Mouse (Mus musculus) thymus, postnatal 36 days (tissue): ENCODE measurements at regions not wholly inside any gene's neighbourhood (a gene's known extent, or its start where the extent isn't known, plus 50 kb on each side); places are given as distances from the start of the nearest gene placed in this dataset.

Experiments
- DNase-seq, 2 experiments: peaks; one replicate each; pipeline ENCODE4 v3.0.0; 2022; ENCODE audit warnings: mixed read lengths in 2 of 2

DNA sequence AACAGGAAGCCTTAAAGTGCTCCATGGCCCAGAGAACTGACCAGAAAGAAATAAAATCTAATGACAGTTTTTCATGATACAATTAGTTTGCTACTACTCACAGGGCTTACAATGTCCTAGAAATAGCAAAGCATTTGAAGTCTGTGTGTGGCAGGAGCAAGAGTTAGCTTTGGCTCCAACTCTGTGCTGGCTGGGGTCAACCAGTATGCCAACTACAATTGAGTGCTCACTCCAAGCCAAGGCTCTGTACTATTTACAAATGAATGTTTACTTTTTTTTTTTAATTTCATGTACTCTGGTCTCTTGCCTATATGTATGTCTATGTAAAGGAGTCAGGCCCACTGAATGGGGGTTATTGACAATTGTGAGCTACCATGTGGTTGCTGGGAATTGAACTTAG is 75.7 kb upstream of the Jak1 start:
- no peak for DNase-seq

DNA sequence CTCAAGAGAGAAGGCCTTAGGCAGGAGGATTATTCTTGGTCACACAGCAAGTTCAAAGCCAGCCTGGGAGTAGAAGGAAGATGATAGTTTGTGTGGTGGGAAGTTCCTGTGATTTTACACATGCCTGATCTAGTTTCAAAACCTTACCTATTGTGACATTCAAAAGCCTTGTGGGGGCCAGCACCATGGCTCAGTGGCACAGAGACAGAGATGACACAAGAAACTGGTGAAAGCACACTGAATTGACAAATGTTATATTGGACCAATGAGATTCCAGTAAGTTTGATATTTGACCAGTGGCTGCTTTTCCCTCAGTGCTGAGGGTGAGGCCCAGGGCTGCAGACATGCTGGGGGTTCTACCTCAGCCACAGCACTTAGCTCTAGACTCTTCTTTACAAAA is 73.1 kb upstream of the Jak1 start:
- no peak for DNase-seq

GRCm38 (mm10) chr4:101336811-101337210 is 71.7 kb upstream of the Jak1 start:
- no peak for DNase-seq

DNA sequence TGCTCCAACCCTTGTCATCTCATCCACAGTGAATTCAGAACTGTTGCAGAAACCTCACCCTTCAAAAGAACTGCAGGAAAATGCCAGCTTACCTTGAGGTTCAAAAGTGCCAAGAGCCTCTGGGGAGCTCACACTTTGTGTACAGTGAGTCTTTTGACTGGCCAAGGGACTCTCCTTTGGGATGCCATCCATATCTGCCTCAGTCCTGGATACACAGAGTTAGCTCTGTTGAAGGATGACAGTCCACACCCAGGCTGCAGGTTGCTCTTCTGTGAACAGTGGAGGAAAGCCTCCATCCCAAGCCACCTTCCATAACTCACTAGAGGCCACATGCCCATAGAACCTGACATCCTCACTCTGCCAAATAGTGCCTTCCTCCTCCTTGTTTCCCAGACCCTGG is 71.3 kb upstream of the Jak1 start:
- no peak for DNase-seq

- DNase-seq: no peak
Measured at GRCm38 (mm10) chr4:101333868-101334267, 68.8 kb upstream of the Jak1 start.

DNA sequence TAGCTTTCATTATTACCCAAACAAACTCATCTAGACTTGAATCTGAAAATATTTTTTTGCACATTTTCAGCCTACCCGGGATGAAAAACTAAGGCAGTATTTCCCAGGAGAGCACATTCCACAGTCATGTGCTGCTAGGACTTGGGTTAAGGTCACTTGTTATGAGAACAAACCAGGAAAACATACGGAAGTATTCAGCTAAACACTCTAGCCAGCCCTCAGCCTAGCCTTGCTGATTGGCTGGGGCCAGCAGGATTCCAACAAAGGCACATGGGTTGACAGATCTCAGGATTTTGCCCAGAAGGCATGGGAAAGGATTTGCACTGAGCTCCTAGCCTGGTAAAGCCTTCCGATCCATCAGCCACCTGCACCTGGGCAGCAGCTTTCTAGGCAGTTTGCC is 68.0 kb upstream of the Jak1 start:
- DNase-seq: no peak

- no peak for DNase-seq
Measured at GRCm38 (mm10) chr4:101331231-101331630, 66.1 kb upstream of the Jak1 start.

GRCm38 (mm10) chr4:101329060-101329459 is 64.0 kb upstream of the Jak1 start:
- DNase-seq: no peak

GRCm38 (mm10) chr4:101326067-101326466 is 61.0 kb upstream of the Jak1 start:
- no peak for DNase-seq

- no peak for DNase-seq
Measured at GRCm38 (mm10) chr4:101321731-101322130, 56.6 kb upstream of the Jak1 start.

- peak; percentile 77 to 78 for DNase-seq
Measured at GRCm38 (mm10) chr4:101320587-101320986, 55.5 kb upstream of the Jak1 start.

GRCm38 (mm10) chr4:101319681-101320220 is 54.7 kb upstream of the Jak1 start:
- DNase-seq: no peak

DNA sequence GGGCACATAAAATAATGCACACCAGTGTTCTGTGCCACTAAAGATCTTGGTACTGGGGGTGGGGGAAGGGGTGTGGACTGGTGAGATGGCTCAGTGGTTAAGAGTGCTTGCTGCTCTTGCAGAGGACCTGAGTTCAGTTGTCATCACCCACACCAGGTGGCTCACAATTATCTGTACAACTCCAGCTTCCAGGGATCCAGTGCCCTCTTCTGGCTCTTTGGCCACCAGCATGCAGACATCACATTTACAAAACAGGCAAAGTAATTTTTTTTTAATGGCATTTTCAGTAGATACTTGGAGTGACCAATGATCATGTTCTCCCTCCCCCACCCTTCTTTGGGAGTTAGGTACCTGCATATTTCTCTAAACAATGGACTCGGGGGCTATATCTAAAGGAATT is 53.8 kb upstream of the Jak1 start:
- no peak for DNase-seq

DNA sequence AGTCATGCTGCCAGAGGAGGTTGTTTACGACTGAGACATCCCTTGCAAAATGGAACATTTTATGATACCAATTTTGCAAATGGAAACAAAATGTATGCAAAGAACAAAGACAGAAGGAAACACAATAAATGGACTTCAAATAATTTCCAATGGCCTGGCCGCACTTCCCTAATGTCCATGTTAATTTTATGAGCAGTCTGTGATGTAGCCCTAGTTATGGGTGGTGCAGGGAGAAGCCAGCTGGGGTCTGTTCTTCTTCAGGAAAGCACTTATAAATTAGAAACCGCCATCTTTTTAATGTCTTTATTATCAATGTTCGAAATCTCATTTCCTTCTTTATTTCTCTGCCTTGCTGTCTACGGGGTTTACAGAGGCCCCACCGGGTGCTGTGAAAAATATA is 51.0 kb upstream of the Jak1 start:
- no peak for DNase-seq
